Mouse (Mus musculus) midbrain, embryonic 15.5 days (tissue): ENCODE results near the gene Thrb. TPM values are rescaled to one million over a fixed set of nuclear protein-coding genes. Genes with fewer than 3 reads are reported as not detected.
A peak's percentile ranks its signal among the peaks of the same experiment; 100 is the strongest.
"Not testable (repeated sequence)": the region's sequence is repeated elsewhere in the genome, so short reads cannot be mapped to it uniquely, and the experiment has no call there.

Source experiments
- ATAC-seq: fragments of 200-750 bp; cut with Nextera tagmentation; replicated peaks from 2 replicates; pipeline ENCODE4 v1.8.0; 2017; ENCODE audit warnings: moderate TSS enrichment
- H3K27ac ChIP-seq: fragments of 300-500 bp; sonication (generic); 2 replicates; pipeline ENCODE4 v1.5.1; 2015; ENCODE audit warnings: mild to moderate bottlenecking, inconsistent platforms
- H3K27me3 ChIP-seq: fragments of 300-500 bp; sonication (generic); replicated peaks from 2 replicates; pipeline ENCODE4 v1.6.1; 2015; ENCODE audit warnings: inconsistent platforms
- H3K36me3 ChIP-seq: fragments of 300-500 bp; sonication (generic); replicated peaks from 2 replicates; pipeline ENCODE4 v1.6.1; 2015; ENCODE audit warnings: inconsistent platforms
- H3K4me1 ChIP-seq: fragments of 300-500 bp; sonication (generic); 2 replicates; pipeline ENCODE4 v1.6.1; 2015; ENCODE audit warnings: inconsistent platforms
- H3K4me2 ChIP-seq: fragments of 300-500 bp; sonication (generic); 2 replicates; pipeline ENCODE4 v1.6.1; 2015; ENCODE audit warnings: inconsistent platforms, mild to moderate bottlenecking, moderate library complexity
- H3K4me3 ChIP-seq: fragments of 300-500 bp; sonication (generic); 2 replicates; pipeline ENCODE4 v1.5.1; 2015; ENCODE audit warnings: mild to moderate bottlenecking, inconsistent platforms
- H3K9ac ChIP-seq: fragments of 300-500 bp; sonication (generic); 2 replicates; pipeline ENCODE4 v1.6.1; 2015; ENCODE audit warnings: mild to moderate bottlenecking, inconsistent platforms
- H3K9me3 ChIP-seq: fragments of 300-500 bp; sonication (generic); 2 replicates; pipeline ENCODE4 v1.6.1; 2016; ENCODE audit warnings: inconsistent platforms
- WGBS: fragments of 180-500 bp; shearing (Covaris S2); methylation state at CpG from one replicate; pipeline ENCODE4 v1.1.7; 2015; ENCODE audit warnings: mixed read lengths; 5-methylcytosine and 5-hydroxymethylcytosine counted together
- polyA plus RNA-seq: library from polyadenylated mRNA; unstranded; fragments of >200 nt; fragmentation: Nextera tagmentation; extraction: Ambion mirVana; gene quantifications from 2 replicates; pipeline ENCODE4 v1.2.1, GENCODE M21; 2015

Gene Thrb
- polyA plus RNA-seq, 1 experiment from 2014 or later: 2.3 TPM

DNA sequence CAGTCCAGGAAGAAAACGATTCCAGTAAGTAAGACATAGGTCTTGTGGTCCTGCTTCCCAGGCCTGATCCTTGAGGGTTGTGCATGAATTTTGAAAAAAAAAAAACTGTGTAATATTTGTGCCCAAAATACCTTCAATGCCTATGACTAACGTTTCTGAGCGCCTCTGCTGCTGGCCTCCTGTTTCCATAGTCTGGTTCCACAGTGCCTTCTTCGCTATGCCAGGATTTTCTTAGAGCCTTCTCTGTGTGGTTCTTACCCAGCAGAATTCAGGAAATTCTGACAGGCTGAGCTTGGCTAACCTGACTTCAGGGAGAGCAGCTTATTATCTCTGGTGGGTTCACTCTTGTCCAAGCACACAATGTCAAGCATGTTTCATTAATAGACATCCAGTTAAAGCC lies 274.7 kb downstream of the Thrb start:
- WGBS: 88% methylated on average over 4 of the region's 4 CpGs
- H3K36me3 ChIP-seq, H3K4me2 ChIP-seq, H3K27me3 ChIP-seq, ATAC-seq, H3K4me3 ChIP-seq, H3K27ac ChIP-seq, H3K4me1 ChIP-seq, H3K9ac ChIP-seq, H3K9me3 ChIP-seq: not testable (repeated sequence)

- ATAC-seq: no peak
- Histone ChIP-seq H3K9ac (no peak overlapping the region), H3K4me3 (no peak overlapping the region), H3K9me3 (no peaks in the 10 kb centered on the region), H3K27ac (no peak overlapping the region), H3K27me3 (no peaks in the 10 kb centered on the region), H3K36me3 (no peaks in the 10 kb centered on the region), H3K4me2 (no peak overlapping the region), H3K4me1 (no peaks in the 10 kb centered on the region)
- 81% methylated on average over 2 of the region's 2 CpGs for WGBS
These were observed 294.0 kb downstream of the Thrb start for GRCm38 (mm10) chr14:17954038-17954437.

DNA sequence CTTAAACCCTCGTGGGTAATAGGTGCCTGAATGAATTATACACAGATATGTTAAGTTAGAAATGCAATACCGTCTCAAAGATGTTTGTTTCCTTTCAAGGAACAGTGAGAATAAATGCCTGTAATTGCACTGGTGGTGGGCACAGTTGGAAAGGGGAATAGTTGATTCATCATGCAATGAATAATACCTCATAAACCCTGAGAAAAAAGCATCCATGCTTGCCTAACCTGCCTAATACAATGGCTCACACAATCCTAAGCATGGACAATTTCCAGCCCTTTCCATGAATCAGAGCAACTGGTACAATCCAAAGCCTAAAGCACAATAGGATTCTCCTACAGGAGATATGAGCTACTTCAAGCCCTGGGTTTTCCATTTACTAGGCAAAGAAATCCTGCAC lies 299.8 kb downstream of the Thrb start:
- Histone ChIP-seq H3K9ac (no peak overlapping the region), H3K9me3 (no peaks in the 10 kb centered on the region), H3K27me3 (no peaks in the 10 kb centered on the region), H3K36me3 (no peaks in the 10 kb centered on the region), H3K4me1 (no peaks in the 10 kb centered on the region), H3K27ac (no peak overlapping the region), H3K4me3 (no peak overlapping the region), H3K4me2 (no peak overlapping the region)
- no peak for ATAC-seq
- WGBS: 33% methylated on average over 2 of the region's 2 CpGs

DNA sequence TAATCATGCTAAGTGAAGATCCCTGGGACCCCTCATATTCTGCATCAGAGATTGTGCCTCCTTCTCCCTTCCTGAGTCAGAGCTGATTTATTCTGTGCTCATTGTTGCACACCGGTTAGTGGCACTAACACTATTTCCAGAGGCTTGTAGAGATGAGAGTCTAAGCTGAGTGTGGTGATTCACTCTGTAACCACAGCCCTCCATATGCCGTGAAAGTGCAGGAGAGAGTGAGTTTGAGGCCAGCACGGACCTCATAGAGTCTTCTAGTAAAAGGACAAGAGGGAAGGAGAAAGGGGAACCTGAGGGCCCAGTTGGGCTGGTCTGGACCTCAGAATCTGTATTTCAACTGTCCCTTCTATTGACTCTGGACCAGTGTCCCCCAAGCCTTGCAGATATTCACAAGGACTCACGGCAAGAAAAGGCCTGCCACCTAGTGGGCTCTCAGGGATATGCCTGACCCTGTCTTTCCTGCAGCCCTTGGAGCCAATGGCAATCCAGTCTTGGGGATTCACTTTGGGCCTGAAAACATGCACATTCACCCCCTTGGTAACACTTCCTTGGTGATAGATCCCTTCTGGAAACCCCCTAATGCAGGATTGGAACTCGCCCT lies 307.2 kb downstream of the Thrb start:
- Histone ChIP-seq H3K27me3 (no peaks in the 10 kb centered on the region), H3K9ac (no peak overlapping the region), H3K36me3 (no peaks in the 10 kb centered on the region), H3K4me2 (no peak overlapping the region), H3K27ac (no peak overlapping the region), H3K9me3 (no peaks in the 10 kb centered on the region), H3K4me3 (no peak overlapping the region), H3K4me1 (peaks cover 2% of the 10 kb centered on the region; the same call in 1 of the 2 replicates)
- 32% methylated on average over 5 of the region's 5 CpGs for WGBS
- peak; percentile 91 for ATAC-seq

GRCm38 (mm10) chr14:17972132-17972531 lies 312.1 kb downstream of the Thrb start:
- Histone ChIP-seq H3K36me3 (no peaks in the 10 kb centered on the region), H3K27me3 (no peaks in the 10 kb centered on the region), H3K4me1 (peaks cover 6% of the 10 kb centered on the region; the same call in 1 of the 2 replicates), H3K9me3 (no peaks in the 10 kb centered on the region), H3K9ac (no peak overlapping the region), H3K4me2 (no peak overlapping the region), H3K4me3 (no peak overlapping the region), H3K27ac (no peak overlapping the region)
- WGBS: 54% methylated on average over 4 of the region's 4 CpGs
- no peak; the same call in 1 of the 2 replicates for ATAC-seq

DNA sequence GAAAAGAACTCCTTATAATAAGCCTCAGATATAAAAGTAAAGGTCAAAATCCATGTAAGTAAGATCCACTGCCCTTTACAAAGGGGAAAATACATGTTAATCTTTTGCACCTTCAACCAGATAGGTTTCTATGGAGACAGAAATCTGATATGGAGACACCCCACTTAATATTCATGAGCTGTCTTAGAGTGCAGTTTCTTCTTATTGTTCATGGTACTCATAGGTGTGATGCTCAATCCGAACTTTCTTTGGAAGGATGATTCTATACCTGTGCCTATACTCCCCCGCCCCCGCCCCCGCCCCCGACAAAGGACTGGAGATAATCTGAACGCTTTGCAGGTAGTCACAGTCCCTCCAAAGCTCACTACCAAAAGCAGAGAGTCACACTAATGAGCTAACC lies 312.6 kb downstream of the Thrb start:
- H3K4me1 ChIP-seq: peaks cover 6% of the 10 kb centered on the region; the same call in 1 of the 2 replicates
- H3K4me3 ChIP-seq: no peak overlapping the region
- 72% methylated on average over 6 of the region's 6 CpGs for WGBS
- no peak overlapping the region for H3K27ac ChIP-seq
- H3K9me3 ChIP-seq: no peaks in the 10 kb centered on the region
- ATAC-seq: peak; percentile 76
- H3K36me3 ChIP-seq: no peaks in the 10 kb centered on the region
- no peak overlapping the region for H3K4me2 ChIP-seq
- no peaks in the 10 kb centered on the region for H3K27me3 ChIP-seq
- no peak overlapping the region for H3K9ac ChIP-seq

- peaks cover 6% of the 10 kb centered on the region; the same call in 1 of the 2 replicates for H3K4me1 ChIP-seq
- no peak overlapping the region for H3K4me3 ChIP-seq
- no peaks in the 10 kb centered on the region for H3K36me3 ChIP-seq
- no peak for ATAC-seq
- no peak overlapping the region for H3K9ac ChIP-seq
- no peaks in the 10 kb centered on the region for H3K27me3 ChIP-seq
- H3K9me3 ChIP-seq: no peaks in the 10 kb centered on the region
- H3K4me2 ChIP-seq: no peak overlapping the region
- 75% methylated on average over 1 of the region's 1 CpGs for WGBS
- H3K27ac ChIP-seq: no peak overlapping the region
These were observed 315.7 kb downstream of the Thrb start for GRCm38 (mm10) chr14:17975786-17976185.

DNA sequence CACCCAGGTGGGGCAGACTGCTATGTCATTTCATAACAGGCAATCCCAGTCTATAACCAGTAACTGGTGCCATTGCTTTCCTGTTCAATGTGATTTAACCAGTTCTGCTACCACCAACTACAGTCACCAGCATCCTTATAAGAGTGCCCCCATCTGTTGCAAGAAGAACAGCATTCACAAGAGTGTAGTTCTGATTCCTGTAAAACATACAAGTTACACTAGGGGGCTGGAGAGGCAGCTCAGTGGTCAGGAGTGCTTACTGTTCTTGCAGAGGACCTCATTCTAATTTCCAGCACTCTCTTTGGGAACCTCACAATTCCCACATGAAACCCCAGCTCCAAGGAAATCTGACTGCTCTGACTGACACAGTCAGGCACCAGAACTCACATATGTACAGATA lies 318.2 kb downstream of the Thrb start:
- no peak for ATAC-seq

DNA sequence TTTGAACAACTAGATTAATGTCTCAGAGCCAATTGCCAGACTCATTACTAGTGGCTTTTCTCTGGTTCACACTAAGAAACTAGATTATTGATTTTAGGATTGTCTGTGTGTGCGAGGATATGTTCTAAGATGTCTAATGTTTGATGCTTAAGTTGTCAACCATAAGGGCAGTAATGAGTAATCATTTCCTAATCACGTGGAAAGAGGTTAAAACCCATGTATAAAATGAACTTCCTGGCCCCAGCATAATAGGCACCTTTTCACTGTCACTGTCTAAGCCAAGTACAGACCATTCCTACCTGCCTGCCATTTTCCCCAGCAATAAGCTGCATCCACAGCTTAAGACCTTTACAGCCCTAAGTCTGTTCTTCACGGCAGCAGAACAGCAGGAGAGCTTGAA lies 321.2 kb downstream of the Thrb start:
- no peak overlapping the region for H3K4me2 ChIP-seq
- H3K4me3 ChIP-seq: no peak overlapping the region
- no peaks in the 10 kb centered on the region for H3K36me3 ChIP-seq
- no peak for ATAC-seq
- no peak overlapping the region for H3K9ac ChIP-seq
- no peaks in the 10 kb centered on the region for H3K4me1 ChIP-seq
- H3K27ac ChIP-seq: no peak overlapping the region
- no peaks in the 10 kb centered on the region for H3K27me3 ChIP-seq
- no peaks in the 10 kb centered on the region for H3K9me3 ChIP-seq
- 72% methylated on average over 3 of the region's 3 CpGs for WGBS

More for the DNA sequence above, 318.2 kb downstream of the Thrb start:
- no peaks in the 10 kb centered on the region for H3K27me3 ChIP-seq
- no peak overlapping the region for H3K9ac ChIP-seq
- no peak overlapping the region for H3K4me3 ChIP-seq
- no peaks in the 10 kb centered on the region for H3K4me1 ChIP-seq
- no peaks in the 10 kb centered on the region for H3K9me3 ChIP-seq
- no peaks in the 10 kb centered on the region for H3K36me3 ChIP-seq
- no peak overlapping the region for H3K4me2 ChIP-seq
- no peak overlapping the region for H3K27ac ChIP-seq

- Histone ChIP-seq H3K4me3 (no peak overlapping the region), H3K9ac (no peak overlapping the region), H3K4me2 (no peak overlapping the region), H3K9me3 (no peaks in the 10 kb centered on the region), H3K27me3 (no peaks in the 10 kb centered on the region), H3K36me3 (no peaks in the 10 kb centered on the region), H3K4me1 (no peaks in the 10 kb centered on the region), H3K27ac (no peak overlapping the region)
- 83% methylated on average over 5 of the region's 5 CpGs for WGBS
- ATAC-seq: no peak
These were observed 322.0 kb downstream of the Thrb start for GRCm38 (mm10) chr14:17982017-17982416.

GRCm38 (mm10) chr14:17983390-17983789 lies 323.3 kb downstream of the Thrb start:
- Histone ChIP-seq H3K9ac (no peak overlapping the region), H3K27ac (no peak overlapping the region), H3K9me3 (no peaks in the 10 kb centered on the region), H3K4me1 (no peaks in the 10 kb centered on the region), H3K36me3 (no peaks in the 10 kb centered on the region), H3K4me2 (no peak overlapping the region), H3K4me3 (no peak overlapping the region), H3K27me3 (no peaks in the 10 kb centered on the region)
- 81% methylated on average over 3 of the region's 3 CpGs for WGBS
- ATAC-seq: no peak

DNA sequence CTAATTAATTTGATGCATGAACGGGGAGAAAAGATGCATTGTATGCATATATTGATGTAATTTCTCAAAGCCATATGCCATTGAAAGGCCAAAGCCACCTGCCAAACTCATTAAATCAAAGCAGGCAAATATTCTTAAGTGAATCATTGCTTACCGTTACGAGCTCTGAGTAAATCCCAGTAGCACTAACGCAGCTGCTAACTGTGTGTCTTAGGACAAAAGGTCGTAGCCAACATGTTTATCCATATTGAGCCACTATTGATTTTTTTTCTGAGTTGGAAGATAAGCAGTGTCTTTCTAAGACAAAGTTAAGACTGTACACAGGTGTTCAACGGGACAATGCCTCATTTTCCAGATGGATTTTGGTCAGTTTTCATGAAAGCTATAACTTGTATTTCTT lies 323.8 kb downstream of the Thrb start:
- H3K4me3 ChIP-seq: no peak overlapping the region
- no peak overlapping the region for H3K27ac ChIP-seq
- no peak overlapping the region for H3K9ac ChIP-seq
- H3K36me3 ChIP-seq: no peaks in the 10 kb centered on the region
- H3K4me2 ChIP-seq: no peak overlapping the region
- H3K4me1 ChIP-seq: no peaks in the 10 kb centered on the region
- 0 out of 2 replicates have a peak, but pooled peaks have one; percentile 31 for ATAC-seq
- 69% methylated on average over 6 of the region's 6 CpGs for WGBS
- H3K9me3 ChIP-seq: no peaks in the 10 kb centered on the region
- no peaks in the 10 kb centered on the region for H3K27me3 ChIP-seq

DNA sequence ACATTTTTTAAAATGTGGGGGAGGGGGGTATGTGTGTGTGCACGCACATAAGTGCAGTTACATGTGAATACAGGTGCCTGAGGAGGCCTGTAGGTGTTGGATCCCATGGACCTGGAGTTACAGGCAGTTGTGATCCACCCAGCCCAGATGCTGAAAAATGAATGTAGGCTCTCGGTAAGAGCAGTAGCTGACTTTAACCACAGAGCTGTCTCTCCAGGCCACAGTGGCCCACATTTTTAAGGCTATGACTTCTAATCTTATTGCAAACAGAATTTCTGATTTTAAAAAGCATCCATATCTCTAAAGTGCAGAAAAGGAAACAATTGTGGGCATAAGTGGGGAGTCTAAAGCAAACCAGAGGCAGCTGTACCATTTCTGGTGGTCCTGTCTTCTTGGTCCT lies 328.5 kb downstream of the Thrb start:
- H3K9ac ChIP-seq: no peak overlapping the region
- H3K4me2 ChIP-seq: no peak overlapping the region
- no peaks in the 10 kb centered on the region for H3K9me3 ChIP-seq
- no peaks in the 10 kb centered on the region for H3K36me3 ChIP-seq
- ATAC-seq: no peak
- H3K4me3 ChIP-seq: no peak overlapping the region
- no peaks in the 10 kb centered on the region for H3K4me1 ChIP-seq
- 90% methylated on average over 2 of the region's 2 CpGs for WGBS
- no peak overlapping the region for H3K27ac ChIP-seq
- no peaks in the 10 kb centered on the region for H3K27me3 ChIP-seq
